Mouse (Mus musculus): Measurements from ENCODE around the gene Elfn2. TPM values are rescaled to one million over a fixed set of nuclear protein-coding genes. Genes with fewer than 3 reads are reported as not detected.

The Elfn2 gene
- polyA plus RNA-seq, 2 experiments, result not detected

GRCm38 (mm10) chr15:78673436-78673835, 45.1 kb downstream of the Elfn2 start:
- 63% methylated on average over 19 of the region's 19 CpGs for WGBS (ENCODE audit: insufficient replicate concordance)

GRCm38 (mm10) chr15:78670341-78670740, 48.2 kb downstream of the Elfn2 start:
- Histone ChIP-seq H3K4me1 (replicated peaks; ENCODE audit: control insufficient read depth in 2 of 2, insufficient read depth in 2 of 2, low read length in 1 of 2) (no peaks in the 10 kb centered on the region), H3K27ac (no peak overlapping the region), H3K4me3 (ENCODE audit: insufficient read depth in 1 of 2, low read depth in 2 of 2, low read length in 2 of 2) (no peak overlapping the region), H3K27me3 (ENCODE audit: control insufficient read depth, insufficient read depth, low read length) (peaks cover 12% of the 10 kb centered on the region), H3K9me3 (ENCODE audit: control insufficient read depth, low read length) (no peaks in the 10 kb centered on the region), H3K9ac (replicated peaks) (no peak overlapping the region), H3K4me2 (ENCODE audit: low read depth) (no peak overlapping the region), H3K36me3 (replicated peaks; ENCODE audit: control insufficient read depth, insufficient read depth, low read depth) (no peaks in the 10 kb centered on the region)
- WGBS (ENCODE audit: insufficient replicate concordance), result 35% methylated on average over 5 of the region's 5 CpGs
- TF ChIP-seq CTCF (IDR thresholded peaks at IDR 0.05; ENCODE audit: low read depth), result no peak
- TF ChIP-seq EP300 (IDR thresholded peaks at IDR 0.05; ENCODE audit: low read depth), result no peak
- ATAC-seq (ENCODE audit: insufficient read depth) (no peak), DNase-seq (ENCODE audit: low read depth in 3 of 3, low spot score in 3 of 3) (no peak)

More at GRCm38 (mm10) chr15:78673436-78673835, 45.1 kb downstream of the Elfn2 start:
- Histone ChIP-seq H3K36me3 (replicated peaks; ENCODE audit: control insufficient read depth, insufficient read depth, low read depth) (no peaks in the 10 kb centered on the region), H3K27ac (no peak overlapping the region), H3K4me1 (replicated peaks; ENCODE audit: control insufficient read depth in 2 of 2, insufficient read depth in 2 of 2, low read length in 1 of 2) (no peaks in the 10 kb centered on the region), H3K27me3 (ENCODE audit: control insufficient read depth, insufficient read depth, low read length) (peaks cover 12% of the 10 kb centered on the region), H3K9ac (replicated peaks) (no peak overlapping the region), H3K4me3 (ENCODE audit: insufficient read depth in 1 of 2, low read depth in 2 of 2, low read length in 2 of 2) (no peak overlapping the region), H3K4me2 (ENCODE audit: low read depth) (no peak overlapping the region), H3K9me3 (ENCODE audit: control insufficient read depth, low read length) (no peaks in the 10 kb centered on the region)
- DNase-seq (ENCODE audit: low read depth in 3 of 3, low spot score in 3 of 3) (no peak), ATAC-seq (ENCODE audit: insufficient read depth) (no peak)
- no peak for TF ChIP-seq EP300 (IDR thresholded peaks at IDR 0.05; ENCODE audit: low read depth)
- TF ChIP-seq CTCF (IDR thresholded peaks at IDR 0.05; ENCODE audit: low read depth), result no peak

GRCm38 (mm10) chr15:78669221-78669871, 49.2 kb downstream of the Elfn2 start:
- WGBS (ENCODE audit: insufficient replicate concordance), result 39% methylated on average over 10 of the region's 10 CpGs
- no peak overlapping the region for H3K27ac ChIP-seq
- no peaks in the 10 kb centered on the region for H3K4me1 ChIP-seq (replicated peaks; ENCODE audit: control insufficient read depth in 2 of 2, insufficient read depth in 2 of 2, low read length in 1 of 2)
- DNase-seq (ENCODE audit: low read depth in 3 of 3, low spot score in 3 of 3) (no peak), ATAC-seq (ENCODE audit: insufficient read depth) (no peak)
- no peak overlapping the region for H3K4me3 ChIP-seq (ENCODE audit: insufficient read depth in 1 of 2, low read depth in 2 of 2, low read length in 2 of 2)
- no peak overlapping the region for H3K4me2 ChIP-seq (ENCODE audit: low read depth)
- H3K27me3 ChIP-seq (ENCODE audit: control insufficient read depth, insufficient read depth, low read length), result peaks cover 12% of the 10 kb centered on the region
- no peak for TF ChIP-seq CTCF (IDR thresholded peaks at IDR 0.05; ENCODE audit: low read depth)
- TF ChIP-seq EP300 (IDR thresholded peaks at IDR 0.05; ENCODE audit: low read depth), result no peak
- no peaks in the 10 kb centered on the region for H3K36me3 ChIP-seq (replicated peaks; ENCODE audit: control insufficient read depth, insufficient read depth, low read depth)
- no peaks in the 10 kb centered on the region for H3K9me3 ChIP-seq (ENCODE audit: control insufficient read depth, low read length)
- no peak overlapping the region for H3K9ac ChIP-seq (replicated peaks)

GRCm38 (mm10) chr15:78664268-78664667, 54.3 kb downstream of the Elfn2 start:
- Histone ChIP-seq H3K36me3 (replicated peaks; ENCODE audit: control insufficient read depth, insufficient read depth, low read depth) (no peaks in the 10 kb centered on the region), H3K9ac (replicated peaks) (no peak overlapping the region), H3K4me1 (replicated peaks; ENCODE audit: control insufficient read depth in 2 of 2, insufficient read depth in 2 of 2, low read length in 1 of 2) (no peaks in the 10 kb centered on the region), H3K27ac (no peak overlapping the region), H3K9me3 (ENCODE audit: control insufficient read depth, low read length) (no peaks in the 10 kb centered on the region), H3K4me3 (ENCODE audit: insufficient read depth in 1 of 2, low read depth in 2 of 2, low read length in 2 of 2) (no peak overlapping the region), H3K4me2 (ENCODE audit: low read depth) (no peak overlapping the region), H3K27me3 (ENCODE audit: control insufficient read depth, insufficient read depth, low read length) (no peaks in the 10 kb centered on the region)
- no peak for ATAC-seq (ENCODE audit: insufficient read depth)
- TF ChIP-seq CTCF (IDR thresholded peaks at IDR 0.05; ENCODE audit: low read depth) (no peak), EP300 (IDR thresholded peaks at IDR 0.05; ENCODE audit: low read depth) (no peak)
- DNase-seq (ENCODE audit: low read depth in 3 of 3, low spot score in 3 of 3), result no peak
- 50% methylated on average over 5 of the region's 5 CpGs for WGBS (ENCODE audit: insufficient replicate concordance)

GRCm38 (mm10) chr15:78651169-78651568, 67.4 kb downstream of the Elfn2 start:
- no peaks in the 10 kb centered on the region for H3K36me3 ChIP-seq (replicated peaks; ENCODE audit: control insufficient read depth, insufficient read depth, low read depth)
- H3K27me3 ChIP-seq (ENCODE audit: control insufficient read depth, insufficient read depth, low read length), result no peaks in the 10 kb centered on the region
- no peak overlapping the region for H3K27ac ChIP-seq
- no peak for ATAC-seq (ENCODE audit: insufficient read depth)
- no peak overlapping the region for H3K9ac ChIP-seq (replicated peaks)
- H3K4me1 ChIP-seq (replicated peaks; ENCODE audit: control insufficient read depth in 2 of 2, insufficient read depth in 2 of 2, low read length in 1 of 2), result no peaks in the 10 kb centered on the region
- no peak for TF ChIP-seq EP300 (IDR thresholded peaks at IDR 0.05; ENCODE audit: low read depth)
- TF ChIP-seq CTCF (IDR thresholded peaks at IDR 0.05; ENCODE audit: low read depth), result no peak
- 30% methylated on average over 4 of the region's 4 CpGs for WGBS (ENCODE audit: insufficient replicate concordance)
- no peak overlapping the region for H3K4me2 ChIP-seq (ENCODE audit: low read depth)
- DNase-seq (ENCODE audit: low read depth in 3 of 3, low spot score in 3 of 3), result no peak
- no peak overlapping the region for H3K4me3 ChIP-seq (ENCODE audit: insufficient read depth in 1 of 2, low read depth in 2 of 2, low read length in 2 of 2)
- no peaks in the 10 kb centered on the region for H3K9me3 ChIP-seq (ENCODE audit: control insufficient read depth, low read length)
